Mouse (Mus musculus) cerebellum, adult (tissue): ENCODE results near the gene Ccdc142.

Experiments used
- ATAC-seq: cut with Nextera tagmentation; 2 replicates; pipeline ENCODE4 v1.9.2; 2017; ENCODE audit warnings: mild to moderate bottlenecking, moderate library complexity, mixed read lengths; ENCODE audit not compliant: insufficient number of reproducible peaks, low FRiP score, low TSS enrichment

Gene Ccdc142

GRCm38 (mm10) chr6:83136291-83136880 is 35.0 kb downstream of the Ccdc142 start:
- ATAC-seq, result no peak

- ATAC-seq, result peak; percentile 45; the same call in 1 of the 2 replicates
These were observed 35.6 kb downstream of the Ccdc142 start for GRCm38 (mm10) chr6:83136881-83137575.

- ATAC-seq, result no peak
These were observed 36.2 kb downstream of the Ccdc142 start for GRCm38 (mm10) chr6:83137576-83137950.

GRCm38 (mm10) chr6:83138056-83138455 is 36.7 kb downstream of the Ccdc142 start:
- no peak for ATAC-seq

DNA sequence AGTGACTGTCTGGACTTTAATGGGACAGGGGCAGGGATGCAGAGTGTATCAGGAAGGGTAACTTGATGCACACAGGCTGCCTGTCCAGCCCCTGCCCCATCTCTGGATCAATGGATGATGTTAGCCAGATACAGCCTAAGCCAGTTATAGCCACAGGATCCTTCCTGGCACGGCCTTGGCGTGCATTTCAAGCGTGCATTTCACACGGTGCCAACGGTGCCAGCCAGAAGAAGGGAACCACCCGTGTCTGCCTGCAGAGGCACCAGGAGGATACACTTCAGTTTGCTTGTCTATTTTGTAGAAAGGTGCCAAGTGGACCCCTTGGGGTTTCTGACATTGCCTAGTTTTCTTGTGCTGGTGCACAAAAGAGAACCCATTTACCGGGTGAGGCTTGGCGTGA is 38.6 kb downstream of the Ccdc142 start:
- ATAC-seq, result no peak

DNA sequence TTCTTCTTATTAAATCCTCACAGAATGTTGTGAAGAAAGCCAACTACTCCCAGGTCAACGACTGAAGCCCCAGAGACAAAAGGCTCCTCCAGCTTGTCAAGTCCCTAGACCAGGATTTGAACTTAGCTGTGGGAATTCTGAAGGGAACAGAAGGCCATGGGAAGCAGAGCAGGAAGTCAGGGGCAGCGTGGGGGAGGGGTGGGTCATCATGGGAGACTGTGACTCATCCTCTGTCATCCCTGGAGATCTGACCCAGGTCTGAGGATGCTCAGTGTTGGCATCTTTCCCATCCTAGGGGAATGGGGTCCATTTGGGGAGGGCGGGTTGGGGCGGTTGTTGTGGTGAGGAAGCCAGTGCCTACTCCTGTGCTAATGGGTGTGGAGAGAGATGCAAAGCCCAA is 40.2 kb downstream of the Ccdc142 start:
- no peak for ATAC-seq

DNA sequence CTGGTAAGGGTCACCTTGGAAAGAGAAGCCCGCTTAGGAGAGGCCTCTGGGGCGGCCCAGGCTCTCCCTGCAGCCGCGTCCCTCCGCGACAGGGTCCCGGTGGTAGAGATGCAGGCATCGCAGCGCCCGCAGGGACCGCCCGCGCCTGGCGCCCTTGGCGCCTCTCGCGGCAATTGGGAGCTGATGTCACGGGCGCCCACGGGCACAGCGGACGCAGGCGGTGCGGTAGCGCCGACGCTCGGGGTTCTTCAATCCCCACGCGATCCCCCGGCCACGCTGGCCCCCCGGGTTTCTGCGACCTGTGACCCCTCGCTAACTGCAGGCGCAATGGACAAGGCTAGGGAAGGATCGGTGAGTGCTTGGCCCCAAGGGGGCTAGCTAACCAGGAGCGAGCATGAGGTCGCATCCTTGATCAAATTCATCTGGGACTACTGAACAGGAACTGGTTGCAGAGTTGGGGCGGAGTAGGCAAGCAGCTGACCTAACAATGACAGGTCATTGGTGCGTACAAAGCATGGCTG is 40.9 kb downstream of the Ccdc142 start:
- no peak for ATAC-seq

DNA sequence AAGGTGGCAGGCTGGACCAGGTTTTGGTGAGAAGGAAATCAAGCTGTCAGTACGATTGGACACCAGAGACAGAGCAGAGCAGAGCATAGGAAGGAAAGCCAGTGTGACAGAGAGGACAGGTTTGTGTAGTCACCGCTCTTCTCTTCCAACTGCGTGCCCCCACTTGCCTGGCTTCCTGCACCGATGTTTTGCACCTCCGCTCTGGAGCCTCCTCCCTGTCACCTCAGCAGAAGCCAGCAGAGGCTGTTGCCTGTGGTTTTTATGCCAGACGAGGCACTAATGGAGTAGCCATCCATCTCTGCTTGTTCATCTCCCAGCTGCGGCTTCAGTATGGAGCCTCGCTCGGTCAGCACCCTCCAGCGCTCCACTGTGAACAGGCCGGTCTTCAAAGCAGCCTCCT is 41.5 kb downstream of the Ccdc142 start:
- ATAC-seq, result no peak

- ATAC-seq, result no peak
These were observed 43.8 kb downstream of the Ccdc142 start for GRCm38 (mm10) chr6:83145209-83145608.

DNA sequence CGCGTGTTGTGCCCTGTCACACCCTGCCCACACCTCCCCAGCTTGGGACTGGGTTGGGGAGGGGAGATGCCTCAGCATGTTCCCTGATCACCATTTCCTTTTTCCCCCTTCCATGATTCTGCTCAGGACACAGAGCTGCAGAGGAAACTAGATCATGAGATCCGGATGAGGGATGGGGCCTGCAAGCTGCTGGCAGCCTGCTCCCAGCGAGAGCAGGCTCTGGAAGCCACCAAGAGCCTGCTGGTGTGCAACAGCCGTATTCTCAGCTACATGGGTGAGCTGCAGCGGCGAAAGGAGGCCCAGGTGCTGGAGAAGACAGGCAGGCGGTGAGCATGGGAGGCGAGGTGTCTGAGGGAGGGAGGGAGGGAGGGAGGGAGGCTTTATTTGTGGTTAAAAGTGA is 44.4 kb downstream of the Ccdc142 start:
- ATAC-seq, result no peak

GRCm38 (mm10) chr6:83147280-83147679 is 45.9 kb downstream of the Ccdc142 start:
- ATAC-seq, result no peak

- ATAC-seq, result no peak
These were observed 50.3 kb downstream of the Ccdc142 start for GRCm38 (mm10) chr6:83151721-83152120.

GRCm38 (mm10) chr6:83153038-83153437 is 51.6 kb downstream of the Ccdc142 start:
- no peak for ATAC-seq

- no peak for ATAC-seq
These were observed 52.1 kb downstream of the Ccdc142 start for GRCm38 (mm10) chr6:83153485-83153884.

GRCm38 (mm10) chr6:83155552-83156238 is 54.3 kb downstream of the Ccdc142 start:
- 0 out of 2 replicates have a peak, but pooled peaks have one; percentile 36 for ATAC-seq

GRCm38 (mm10) chr6:83156259-83156684 is 54.9 kb downstream of the Ccdc142 start, which contains the start of the genes Wdr54 and 1700003E16Rik:
Gene Wdr54 (minus strand): TSS chr6:83156397.
Gene 1700003E16Rik (plus strand): TSS chr6:83156404.
- ATAC-seq, result peak; percentile 80
